Mouse (Mus musculus) MEL (cell line): Measurements from ENCODE around the gene Ubxn1. TPM values are rescaled to one million over a fixed set of nuclear protein-coding genes. Genes with fewer than 3 reads are reported as not detected.

ENCODE experiments used
- DNase-seq: peaks from one replicate; pipeline ENCODE4 v3.0.0; 2011; ENCODE audit warnings: low read depth, low spot score
- H3K27ac ChIP-seq: 2 replicates; pipeline ENCODE4 v1.5.1; 2012; ENCODE audit warnings: low read depth, mild to moderate bottlenecking, control low read depth, low read length, moderate library complexity; ENCODE audit not compliant: control insufficient read depth
- H3K27me3 ChIP-seq, 2 experiments: fragments of 150-350 bp in 1 of 2; sonication (generic) in 1 of 2; 2 replicates each; pipeline ENCODE4 v1.6.1; 2012; ENCODE audit warnings: low read length in 2 of 2, mild to moderate bottlenecking in 2 of 2, improper control_type of control experiment in 1 of 2, moderate library complexity in 1 of 2; ENCODE audit not compliant: insufficient read depth in 2 of 2, control insufficient read depth in 1 of 2
- H3K36me3 ChIP-seq, 2 experiments: 2 replicates each; pipeline ENCODE4 v1.6.1; 2012 to 2014; ENCODE audit warnings: low read length in 2 of 2, improper control_type of control experiment in 1 of 2, inconsistent platforms in 1 of 2, mild to moderate bottlenecking in 1 of 2; ENCODE audit not compliant: insufficient read depth in 2 of 2, control insufficient read depth in 1 of 2
- H3K4me1 ChIP-seq, 2 experiments: fragments of 150-350 bp in 1 of 2; sonication (generic) in 1 of 2; 2 replicates each; pipeline ENCODE4 v1.6.1; 2012; ENCODE audit warnings: low read length in 2 of 2, improper control_type of control experiment in 1 of 2, mild to moderate bottlenecking in 1 of 2; ENCODE audit not compliant: insufficient read depth in 2 of 2, control insufficient read depth in 1 of 2
- H3K4me3 ChIP-seq, 2 experiments: fragments of 150-350 bp in 1 of 2; sonication (generic) in 1 of 2; 2 replicates each; pipeline ENCODE4 v1.5.1; 2012; ENCODE audit warnings: low read depth in 2 of 2, low read length in 2 of 2, mild to moderate bottlenecking in 2 of 2, moderate library complexity in 2 of 2, control low read depth in 1 of 2, improper control_type of control experiment in 1 of 2; ENCODE audit not compliant: control insufficient read depth in 1 of 2, insufficient read depth in 1 of 2
- H3K79me2 ChIP-seq: 2 replicates; pipeline ENCODE4 v1.6.1; 2012; ENCODE audit warnings: mild to moderate bottlenecking, low read length, moderate library complexity; ENCODE audit not compliant: control insufficient read depth, poor library complexity, insufficient read depth
- H3K9ac ChIP-seq: 2 replicates; pipeline ENCODE4 v1.6.1; 2012; ENCODE audit warnings: low read depth, mild to moderate bottlenecking, control low read depth, low read length, moderate library complexity; ENCODE audit not compliant: control insufficient read depth, poor library complexity, severe bottlenecking
- H3K9me3 ChIP-seq: fragments of 150-350 bp; sonication (generic); replicated peaks from 2 replicates; pipeline ENCODE4 v1.6.1; 2012; ENCODE audit warnings: mild to moderate bottlenecking, low read length, improper control_type of control experiment, moderate library complexity; ENCODE audit not compliant: insufficient read depth
- CHD1 ChIP-seq: IDR thresholded peaks from 2 replicates; pipeline ENCODE4 v1.6.1; 2012; ENCODE audit warnings: low read depth, mild to moderate bottlenecking, inconsistent platforms, low read length, improper control_type of control experiment
- CHD2 ChIP-seq: IDR thresholded peaks from 2 replicates; pipeline ENCODE4 v1.6.1; 2011; ENCODE audit warnings: low read length, improper control_type of control experiment
- CTCF ChIP-seq, 3 experiments: IDR thresholded peaks in 2 of 3; conservative IDR thresholded peaks in 1 of 3; 2 replicates each; pipeline ENCODE4 v1.5.1; 2011 to 2012; ENCODE audit warnings: low read length in 3 of 3, low read depth in 2 of 3, mild to moderate bottlenecking in 2 of 3, improper control_type of control experiment in 1 of 3, inconsistent platforms in 1 of 3, mixed read lengths in 1 of 3, moderate library complexity in 1 of 3; ENCODE audit not compliant: control insufficient read depth in 1 of 3, insufficient read depth in 1 of 3, poor library complexity in 1 of 3, severe bottlenecking in 1 of 3
- E2F4 ChIP-seq: IDR thresholded peaks from 2 replicates; pipeline ENCODE4 v1.6.1; 2011; ENCODE audit warnings: low read depth, low read length, improper control_type of control experiment, borderline replicate concordance
- ELF1 ChIP-seq: IDR thresholded peaks from 2 replicates; pipeline ENCODE4 v1.6.1; 2014; ENCODE audit warnings: low read depth, mild to moderate bottlenecking, inconsistent platforms, low read length, improper control_type of control experiment, moderate library complexity
- ETS1 ChIP-seq: IDR thresholded peaks from 2 replicates; pipeline ENCODE4 v1.6.1; 2012; ENCODE audit warnings: low read depth, mild to moderate bottlenecking, inconsistent platforms, low read length, improper control_type of control experiment, moderate library complexity
- GATA1 ChIP-seq: IDR thresholded peaks from 2 replicates; pipeline ENCODE4 v1.6.1; 2011; ENCODE audit warnings: low read depth, low read length, improper control_type of control experiment
- HCFC1 ChIP-seq: IDR thresholded peaks from 2 replicates; pipeline ENCODE4 v1.6.1; 2012; ENCODE audit warnings: low read depth, mild to moderate bottlenecking, inconsistent platforms, low read length, improper control_type of control experiment, moderate library complexity
- JUND ChIP-seq: IDR thresholded peaks from 2 replicates; pipeline ENCODE4 v1.6.1; 2011; ENCODE audit warnings: low read depth, mild to moderate bottlenecking, improper control_type of control experiment, low read length
- KAT2A ChIP-seq: conservative IDR thresholded peaks from 2 replicates; pipeline ENCODE4 v1.6.1; 2012; ENCODE audit warnings: low read depth, low read length, improper control_type of control experiment, inconsistent platforms
- MAFK ChIP-seq: IDR thresholded peaks from 2 replicates; pipeline ENCODE4 v1.6.1; 2011; ENCODE audit warnings: low read depth, mild to moderate bottlenecking, low read length, improper control_type of control experiment, borderline replicate concordance
- MAX ChIP-seq: IDR thresholded peaks from 2 replicates; pipeline ENCODE4 v1.6.1; 2011; ENCODE audit warnings: low read length, improper control_type of control experiment
- MEF2A ChIP-seq: IDR thresholded peaks from 2 replicates; pipeline ENCODE4 v1.6.1; 2014; ENCODE audit warnings: low read depth, mild to moderate bottlenecking, inconsistent platforms, low read length, improper control_type of control experiment; ENCODE audit not compliant: poor library complexity, insufficient replicate concordance, severe bottlenecking; ENCODE audit errors: extremely low read depth
- MXI1 ChIP-seq: IDR thresholded peaks from 2 replicates; pipeline ENCODE4 v1.6.1; 2011; ENCODE audit warnings: mild to moderate bottlenecking, low read depth, low read length, improper control_type of control experiment
- MYB ChIP-seq: IDR thresholded peaks from 2 replicates; pipeline ENCODE4 v1.6.1; 2011; ENCODE audit warnings: mild to moderate bottlenecking, low read depth, low read length, improper control_type of control experiment
- MYC ChIP-seq: IDR thresholded peaks from 2 replicates; pipeline ENCODE4 v1.6.1; 2011; ENCODE audit warnings: low read depth, mild to moderate bottlenecking, low read length, improper control_type of control experiment, moderate library complexity
- NRF1 ChIP-seq: IDR thresholded peaks from 2 replicates; pipeline ENCODE4 v1.6.1; 2014; ENCODE audit warnings: low read depth, mild to moderate bottlenecking, inconsistent platforms, low read length, improper control_type of control experiment, moderate library complexity; ENCODE audit not compliant: poor library complexity, insufficient read depth, severe bottlenecking
- POLR2A ChIP-seq, 2 experiments: IDR thresholded peaks; 2 replicates each; pipeline ENCODE4 v1.6.1; 2011 to 2012; ENCODE audit warnings: low read length in 2 of 2, mild to moderate bottlenecking in 2 of 2, control low read depth in 1 of 2, improper control_type of control experiment in 1 of 2, low read depth in 1 of 2, moderate library complexity in 1 of 2; ENCODE audit not compliant: control insufficient read depth in 1 of 2, insufficient read depth in 1 of 2, poor library complexity in 1 of 2
- POLR2AphosphoS2 ChIP-seq: IDR thresholded peaks from 2 replicates; pipeline ENCODE4 v1.6.1; 2011; ENCODE audit warnings: low read length, improper control_type of control experiment
- RAD21 ChIP-seq: IDR thresholded peaks from 2 replicates; pipeline ENCODE4 v1.6.1; 2011; ENCODE audit warnings: mild to moderate bottlenecking, low read depth, low read length, improper control_type of control experiment
- RCOR1 ChIP-seq: IDR thresholded peaks from 2 replicates; pipeline ENCODE4 v1.6.1; 2012; ENCODE audit warnings: low read depth, mild to moderate bottlenecking, inconsistent platforms, low read length, improper control_type of control experiment
- SIN3A ChIP-seq: IDR thresholded peaks from 2 replicates; pipeline ENCODE4 v1.6.1; 2012; ENCODE audit warnings: low read length, improper control_type of control experiment, inconsistent platforms
- SMC3 ChIP-seq: IDR thresholded peaks from 2 replicates; pipeline ENCODE4 v1.6.1; 2011; ENCODE audit warnings: low read depth, low read length, improper control_type of control experiment
- TBP ChIP-seq: IDR thresholded peaks from 2 replicates; pipeline ENCODE4 v1.8.0; 2011; ENCODE audit warnings: low read depth, low read length, improper control_type of control experiment
- TCF12 ChIP-seq: IDR thresholded peaks from 2 replicates; pipeline ENCODE4 v1.6.1; 2014; ENCODE audit warnings: low read depth, mild to moderate bottlenecking, inconsistent platforms, low read length, improper control_type of control experiment, moderate library complexity
- UBTF ChIP-seq: IDR thresholded peaks from 2 replicates; pipeline ENCODE4 v1.6.1; 2012; ENCODE audit warnings: low read depth, mild to moderate bottlenecking, inconsistent platforms, low read length, improper control_type of control experiment, moderate library complexity, borderline replicate concordance; ENCODE audit not compliant: insufficient read depth
- USF1 ChIP-seq: IDR thresholded peaks from 2 replicates; pipeline ENCODE4 v1.6.1; 2014; ENCODE audit warnings: low read depth, mild to moderate bottlenecking, inconsistent platforms, low read length, improper control_type of control experiment, moderate library complexity
- ZKSCAN1 ChIP-seq: IDR thresholded peaks from 2 replicates; pipeline ENCODE4 v1.6.1; 2012; ENCODE audit warnings: low read depth, mild to moderate bottlenecking, inconsistent platforms, low read length, improper control_type of control experiment, moderate library complexity
- ZMIZ1 ChIP-seq: IDR thresholded peaks from 2 replicates; pipeline ENCODE4 v1.6.1; 2012; ENCODE audit warnings: low read depth, mild to moderate bottlenecking, inconsistent platforms, low read length, improper control_type of control experiment, moderate library complexity
- ZNF384 ChIP-seq: IDR thresholded peaks from 2 replicates; pipeline ENCODE4 v1.6.1; 2012; ENCODE audit warnings: low read depth, mild to moderate bottlenecking, inconsistent platforms, low read length, improper control_type of control experiment
- polyA plus RNA-seq, 2 experiments: library from polyadenylated mRNA; stranded (reverse) in 1 of 2; unstranded in 1 of 2; fragments of >175 nt in 1 of 2; fragments of >200 nt in 1 of 2; gene quantifications; 2 replicates each; pipeline versions ENCODE4 v1.2.1 to v1.2.4; 2012; ENCODE audit warnings: low replicate concordance in 2 of 2, low read depth in 1 of 2; ENCODE audit not compliant: insufficient read length in 2 of 2, insufficient read depth in 1 of 2, missing spikeins in 1 of 2
- total RNA-seq: library from RNA; depleted of rRNA; stranded (reverse); fragments of 300-350 nt; gene quantifications from 2 replicates; pipeline ENCODE4 v1.2.3, GENCODE M21; 2012

Ubxn1 gene
- total and polyA plus RNA-seq, 3 experiments, result 187 to 366 TPM; not detected in 1

GRCm38 (mm10) chr19:8888511-8889385 lies 17.5 kb downstream of the Ubxn1 start, which contains the start of the genes 1810009A15Rik and Gm49416 (continued):
- TF ChIP-seq GATA1 (no peak), MYB (no peak), POLR2AphosphoS2 (peak; percentile 69; the same call in 1 of the 2 replicates), ETS1 (no peak), E2F4 (no peak), RAD21 (no peak), ZNF384 (no peak), POLR2A (IDR thresholded peaks at IDR 0.05; ENCODE audit: control insufficient read depth in 1 of 2, insufficient read depth in 1 of 2, low read depth in 1 of 2, low read length in 2 of 2, poor library complexity in 1 of 2) (peak; percentile 85 to 99; a peak in 3 of 4 replicates), NRF1 (no peak), MEF2A (no peak), JUND (no peak)

GRCm38 (mm10) chr19:8892829-8893766 lies 21.8 kb downstream of the Ubxn1 start, which contains the start of gene Ints5:
TSS of gene Ints5 (plus strand) at chr19:8893005.
- Histone ChIP-seq H3K4me1 (peaks cover 4 to 20% of the 10 kb centered on the region in 2 experiments; a peak in 3 of 4 replicates), H3K9me3 (no peaks in the 10 kb centered on the region), H3K27ac (peak within 1 kb of the TSS; percentile 91), H3K27me3 (no peaks in the 10 kb centered on the region), H3K79me2 (peaks cover 56% of the 10 kb centered on the region), H3K9ac (peak within 1 kb of the TSS; percentile 89), H3K4me3 (peak within 1 kb of the TSS; percentile 75 to 76), H3K36me3 (peaks cover 0 to 38% of the 10 kb centered on the region in 2 experiments; a peak in 2 of 4 replicates)
- peak; percentile 95 for DNase-seq
- TF ChIP-seq MXI1 (no peak; the same call in 1 of the 2 replicates), POLR2A (IDR thresholded peaks at IDR 0.05; ENCODE audit: control insufficient read depth in 1 of 2, insufficient read depth in 1 of 2, low read depth in 1 of 2, low read length in 2 of 2, poor library complexity in 1 of 2) (peak; percentile 91 to 95), SMC3 (no peak), MAX (peak; percentile 80), CTCF (IDR thresholded peaks at IDR 0.05 in 2 of 3, conservative IDR thresholded peaks at IDR 0.05 in 1 of 3; ENCODE audit: control insufficient read depth in 1 of 3, insufficient read depth in 1 of 3, low read depth in 2 of 3, low read length in 3 of 3, poor library complexity in 1 of 3, severe bottlenecking in 1 of 3) (no peak), E2F4 (no peak; the same call in 1 of the 2 replicates), SIN3A (peak; percentile 90), KAT2A (no peak; the same call in 1 of the 2 replicates), CHD2 (no peak), GATA1 (peak; percentile 85), MAFK (no peak), UBTF (peak; percentile 87; the same call in 1 of the 2 replicates), TBP (peak; percentile 96), ETS1 (peak; percentile 35), USF1 (0 out of 2 replicates have a peak, but pooled peaks have one; percentile 28), TCF12 (peak; percentile 83), RCOR1 (peak; percentile 23; the same call in 1 of the 2 replicates), HCFC1 (peak; percentile 92), ELF1 (peak; percentile 43; the same call in 1 of the 2 replicates), JUND (no peak), MYC (peak; percentile 91), CHD1 (no peak), ZKSCAN1 (no peak), MEF2A (no peak), ZMIZ1 (peak; percentile 57)
